Mouse (Mus musculus): ENCODE data around the gene Farp1. TPM values are rescaled to one million over a fixed set of nuclear protein-coding genes. Genes with fewer than 3 reads are reported as not detected.

Farp1 gene
- polyA plus RNA-seq, 1 experiment from 2014 or later: 40.9 TPM

DNA sequence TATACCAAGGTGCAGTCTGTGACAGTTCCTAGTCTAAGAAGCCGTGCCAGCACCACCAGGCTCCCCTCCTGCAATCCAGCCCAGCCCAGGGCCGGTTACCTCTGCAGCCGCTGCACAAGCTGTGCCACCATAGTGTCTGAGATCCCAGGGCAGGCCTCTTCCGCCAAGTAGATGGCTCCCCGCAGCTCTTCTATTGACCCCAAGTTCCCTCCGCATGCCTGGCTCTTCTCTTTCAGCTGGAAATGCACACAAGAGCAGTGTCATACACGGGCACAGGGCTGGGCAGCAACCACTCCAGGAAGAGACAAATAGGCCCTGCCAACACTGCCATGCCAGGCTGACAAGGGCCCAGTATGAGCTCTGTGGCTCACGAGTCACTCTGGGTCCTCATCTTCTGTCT lies 256.9 kb downstream of the Farp1 start:
- Histone ChIP-seq H3K4me2 (replicated peaks) (no peak overlapping the region), H3K4me3 (no peak overlapping the region), H3K27me3 (no peaks in the 10 kb centered on the region), H3K4me1 (no peaks in the 10 kb centered on the region), H3K27ac (no peak overlapping the region), H3K9me3 (no peaks in the 10 kb centered on the region), H3K9ac (no peak overlapping the region), H3K36me3 (peaks cover 78% of the 10 kb centered on the region)
- 92% methylated on average over 8 of the region's 8 CpGs for WGBS
- ATAC-seq (ENCODE audit: low FRiP score, low read depth): no peak

DNA sequence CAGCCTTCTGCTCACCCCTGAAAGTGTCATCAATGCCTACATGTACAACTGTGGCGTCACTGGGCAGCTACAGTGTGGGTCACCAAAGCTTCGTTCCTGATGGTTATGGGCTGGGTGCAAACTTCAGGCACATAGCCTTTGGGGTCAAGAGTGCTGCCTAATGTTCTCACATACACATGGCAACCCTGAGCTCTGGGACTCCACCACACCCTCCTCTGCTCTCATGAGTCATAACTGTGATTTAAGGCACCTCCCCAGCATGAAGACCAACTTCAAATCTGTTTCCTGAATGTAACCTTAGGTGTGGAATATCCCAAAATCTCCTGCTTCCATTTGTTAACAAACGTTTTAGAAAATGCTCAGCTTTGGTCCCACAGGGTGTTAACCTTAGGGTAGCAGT lies 257.4 kb downstream of the Farp1 start:
- no peak overlapping the region for H3K4me3 ChIP-seq
- 92% methylated on average over 3 of the region's 3 CpGs for WGBS
- no peak for ATAC-seq (ENCODE audit: low FRiP score, low read depth)
- no peaks in the 10 kb centered on the region for H3K27me3 ChIP-seq
- H3K4me1 ChIP-seq: no peaks in the 10 kb centered on the region
- peaks cover 78% of the 10 kb centered on the region for H3K36me3 ChIP-seq
- no peaks in the 10 kb centered on the region for H3K9me3 ChIP-seq
- H3K4me2 ChIP-seq (replicated peaks): no peak overlapping the region
- H3K9ac ChIP-seq: no peak overlapping the region
- no peak overlapping the region for H3K27ac ChIP-seq

DNA sequence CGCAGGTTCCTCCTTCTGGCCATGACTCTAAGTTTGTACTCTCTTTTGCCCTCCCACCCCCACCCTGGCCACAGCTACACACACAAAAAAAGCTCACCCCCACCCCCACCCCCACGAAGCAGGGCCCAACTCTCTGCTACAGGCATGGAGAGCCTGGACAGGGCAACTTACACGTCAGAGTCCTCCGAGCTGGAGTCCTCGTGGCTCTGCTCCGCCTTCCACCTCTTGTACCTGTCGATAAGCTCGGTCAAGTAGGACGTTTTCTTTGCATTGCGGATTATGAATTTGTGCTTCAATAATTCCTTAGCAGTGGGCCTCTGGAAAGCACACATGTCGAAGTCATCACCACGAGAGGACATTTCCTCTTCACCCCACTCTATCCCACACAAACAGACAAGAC lies 259.5 kb downstream of the Farp1 start:
- 90% methylated on average over 12 of the region's 12 CpGs for WGBS
- H3K9ac ChIP-seq: no peak overlapping the region
- H3K27ac ChIP-seq: no peak overlapping the region
- ATAC-seq (ENCODE audit: low FRiP score, low read depth): no peak
- no peak overlapping the region for H3K4me2 ChIP-seq (replicated peaks)
- H3K36me3 ChIP-seq: peaks cover 81% of the 10 kb centered on the region
- no peaks in the 10 kb centered on the region for H3K9me3 ChIP-seq
- no peaks in the 10 kb centered on the region for H3K27me3 ChIP-seq
- no peaks in the 10 kb centered on the region for H3K4me1 ChIP-seq
- H3K4me3 ChIP-seq: no peak overlapping the region

DNA sequence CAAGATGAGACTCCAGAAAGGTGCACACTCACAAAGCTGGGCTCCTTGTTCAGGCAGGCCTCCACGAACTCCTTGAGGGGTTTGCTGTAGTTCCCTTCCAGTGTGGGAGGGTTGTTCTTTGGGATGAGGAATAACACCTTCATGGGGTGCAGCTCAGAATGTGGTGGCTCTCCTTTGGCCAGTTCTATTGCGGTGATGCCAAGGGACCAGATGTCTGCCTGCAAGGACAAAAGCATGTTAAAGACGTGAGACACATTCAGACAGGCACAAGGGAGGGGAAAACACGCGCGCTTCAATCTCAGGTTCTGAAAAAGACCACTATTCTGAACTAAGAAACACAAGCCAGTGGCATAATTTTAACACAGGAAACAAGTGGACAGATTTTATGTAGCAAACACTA lies 262.1 kb downstream of the Farp1 start:
- H3K9me3 ChIP-seq: no peaks in the 10 kb centered on the region
- H3K9ac ChIP-seq: no peak overlapping the region
- H3K27me3 ChIP-seq: no peaks in the 10 kb centered on the region
- H3K4me3 ChIP-seq: no peak overlapping the region
- no peak overlapping the region for H3K27ac ChIP-seq
- H3K4me2 ChIP-seq (replicated peaks): no peak overlapping the region
- no peaks in the 10 kb centered on the region for H3K4me1 ChIP-seq
- WGBS: 91% methylated on average over 6 of the region's 6 CpGs
- ATAC-seq (ENCODE audit: low FRiP score, low read depth): no peak
- H3K36me3 ChIP-seq: peaks cover 80% of the 10 kb centered on the region

DNA sequence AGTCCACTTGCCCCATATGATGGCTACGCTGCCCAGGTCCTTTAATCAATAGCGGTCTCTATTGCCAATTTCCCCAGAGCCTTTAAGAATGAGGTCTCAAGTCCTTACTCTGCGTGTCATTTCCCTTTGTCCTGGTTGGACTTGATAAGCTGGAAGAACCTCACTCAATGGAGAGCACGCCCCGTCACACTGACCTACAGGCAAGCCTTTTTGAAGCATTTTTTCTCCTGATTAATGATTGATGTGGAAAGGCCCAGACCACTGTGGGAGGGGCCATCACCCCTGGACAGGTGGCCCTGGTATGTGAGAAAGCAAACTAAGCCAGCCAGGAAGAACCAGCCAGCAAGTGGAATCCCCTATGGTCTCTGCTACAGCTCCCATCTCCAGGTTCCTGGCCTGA lies 263.5 kb downstream of the Farp1 start:
- Histone ChIP-seq H3K4me1 (peaks cover 5% of the 10 kb centered on the region), H3K27me3 (no peaks in the 10 kb centered on the region), H3K9me3 (no peaks in the 10 kb centered on the region), H3K9ac (no peak overlapping the region), H3K4me2 (replicated peaks) (no peak overlapping the region), H3K4me3 (no peak overlapping the region), H3K27ac (no peak overlapping the region), H3K36me3 (peaks cover 70% of the 10 kb centered on the region)
- 93% methylated on average over 5 of the region's 5 CpGs for WGBS
- ATAC-seq (ENCODE audit: low FRiP score, low read depth): no peak

DNA sequence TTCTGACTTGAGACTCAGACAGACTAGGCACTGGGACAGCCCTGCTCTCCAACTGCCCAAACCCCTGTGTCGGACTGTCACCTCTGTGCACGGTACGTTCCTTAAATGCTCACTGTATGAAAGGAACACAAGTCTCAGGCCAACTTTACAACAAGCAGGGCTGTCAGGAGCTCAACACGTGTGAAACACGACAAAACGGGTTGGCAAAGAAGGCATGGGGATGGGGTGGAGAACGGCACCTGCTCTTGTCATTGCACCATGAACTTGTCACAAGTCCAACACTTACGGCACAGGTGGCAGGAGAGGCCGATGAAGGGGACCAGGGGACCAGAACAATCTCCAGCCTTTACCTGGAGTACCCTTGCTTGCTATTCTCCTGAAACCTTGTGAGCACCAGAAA lies 264.1 kb downstream of the Farp1 start:
- no peak for ATAC-seq (ENCODE audit: low FRiP score, low read depth)
- Histone ChIP-seq H3K4me3 (no peak overlapping the region), H3K27me3 (no peaks in the 10 kb centered on the region), H3K36me3 (peaks cover 65% of the 10 kb centered on the region), H3K9ac (no peak overlapping the region), H3K4me1 (peaks cover 10% of the 10 kb centered on the region), H3K9me3 (no peaks in the 10 kb centered on the region), H3K27ac (no peak overlapping the region), H3K4me2 (replicated peaks) (no peak overlapping the region)
- WGBS: 91% methylated on average over 9 of the region's 9 CpGs

DNA sequence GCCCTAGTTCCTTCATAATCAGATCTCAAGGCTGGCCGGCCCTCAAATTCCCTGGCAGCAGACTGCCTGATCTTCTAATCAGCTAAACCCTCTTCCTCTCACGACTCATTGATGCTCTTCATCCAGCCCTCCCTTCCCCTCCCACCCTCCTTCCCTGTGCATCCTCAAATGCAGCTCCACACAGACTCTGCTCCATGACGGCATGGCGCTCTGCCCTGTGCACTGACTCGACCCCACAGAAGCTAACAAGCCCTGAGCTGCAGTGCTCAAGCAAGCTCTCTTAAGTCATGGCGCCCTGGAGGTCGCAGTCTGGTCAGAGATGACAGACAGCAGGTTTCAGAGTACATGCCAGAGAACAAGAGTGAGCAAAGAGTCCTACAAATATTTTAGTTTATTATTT lies 269.5 kb downstream of the Farp1 start:
- no peaks in the 10 kb centered on the region for H3K9me3 ChIP-seq
- H3K4me3 ChIP-seq: no peak overlapping the region
- no peak for ATAC-seq (ENCODE audit: low FRiP score, low read depth)
- H3K4me1 ChIP-seq: peaks cover 24% of the 10 kb centered on the region
- no peak overlapping the region for H3K27ac ChIP-seq
- no peaks in the 10 kb centered on the region for H3K27me3 ChIP-seq
- H3K36me3 ChIP-seq: peaks cover 39% of the 10 kb centered on the region
- H3K9ac ChIP-seq: no peak overlapping the region
- H3K4me2 ChIP-seq (replicated peaks): no peak overlapping the region
- 73% methylated on average over 7 of the region's 7 CpGs for WGBS

DNA sequence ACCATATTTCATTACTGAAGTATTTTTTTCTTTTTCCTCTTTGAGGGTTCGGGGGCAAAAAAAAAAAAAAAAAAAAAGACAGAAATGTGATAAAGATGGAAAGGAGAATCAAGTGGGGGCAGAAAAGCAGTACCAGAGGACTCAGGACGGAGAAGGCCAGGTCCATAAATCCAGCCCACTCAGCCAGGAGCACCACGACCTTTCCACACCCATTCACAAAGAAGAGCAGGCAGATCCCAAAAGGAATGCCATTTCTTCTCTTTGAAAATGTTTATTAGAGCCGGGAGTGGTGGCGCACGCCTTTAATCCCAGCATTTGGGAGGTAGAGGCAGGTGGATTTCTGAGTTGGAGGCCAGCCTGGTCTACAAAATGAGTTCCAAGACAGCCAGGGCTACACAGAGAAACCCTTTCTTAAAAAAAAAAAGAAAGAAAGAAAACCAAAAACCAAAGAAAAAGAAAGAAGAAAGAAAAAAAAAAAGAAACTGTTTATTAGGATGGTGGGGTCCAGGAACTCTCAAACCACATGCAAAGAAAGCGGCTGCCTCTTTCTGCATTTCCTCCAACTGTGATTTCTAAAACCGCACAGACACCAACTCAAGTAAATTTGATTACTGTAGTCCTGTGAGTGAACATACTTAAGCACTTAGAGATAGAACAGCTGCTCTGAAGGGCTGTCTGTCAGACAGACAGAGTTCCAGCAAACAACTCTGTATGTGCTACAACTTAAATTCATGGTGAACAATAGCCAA lies 270.5 kb downstream of the Farp1 start:
- H3K27me3 ChIP-seq: no peaks in the 10 kb centered on the region
- H3K27ac ChIP-seq: no peak overlapping the region
- ATAC-seq (ENCODE audit: low FRiP score, low read depth): no peak
- peaks cover 30% of the 10 kb centered on the region for H3K36me3 ChIP-seq
- H3K9me3 ChIP-seq: no peaks in the 10 kb centered on the region
- no peak overlapping the region for H3K9ac ChIP-seq
- no peak overlapping the region for H3K4me2 ChIP-seq (replicated peaks)
- peaks cover 34% of the 10 kb centered on the region for H3K4me1 ChIP-seq
- H3K4me3 ChIP-seq: no peak overlapping the region
- 64% methylated on average over 8 of the region's 8 CpGs for WGBS

DNA sequence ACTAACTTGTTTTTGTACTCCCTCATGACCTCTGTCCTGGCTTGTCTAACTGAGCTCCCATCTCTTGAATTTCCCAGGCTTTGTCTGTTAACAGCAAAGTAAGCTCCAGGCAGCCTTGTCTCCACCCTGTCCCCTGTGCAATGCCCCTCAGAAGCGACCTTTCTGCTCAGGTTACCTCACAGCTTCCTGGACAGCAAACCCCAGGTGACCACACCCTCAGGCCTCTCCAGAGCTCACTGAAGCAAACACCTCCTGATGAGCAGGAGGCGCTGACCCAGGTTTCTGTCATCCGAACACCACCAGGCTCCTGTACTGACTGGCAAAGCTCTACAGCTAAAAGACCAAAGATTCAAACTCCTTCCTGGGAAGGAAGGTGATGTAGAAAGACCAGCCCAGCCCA lies 274.9 kb downstream of the Farp1 start:
- peaks cover 54% of the 10 kb centered on the region for H3K4me1 ChIP-seq
- H3K36me3 ChIP-seq: peaks cover 12% of the 10 kb centered on the region; the same call in 1 of the 2 replicates
- H3K9me3 ChIP-seq: no peaks in the 10 kb centered on the region
- H3K27me3 ChIP-seq: no peaks in the 10 kb centered on the region
- no peak overlapping the region for H3K4me2 ChIP-seq (replicated peaks)
- 72% methylated on average over 3 of the region's 3 CpGs for WGBS
- H3K9ac ChIP-seq: no peak overlapping the region
- no peak for ATAC-seq (ENCODE audit: low FRiP score, low read depth)
- no peak overlapping the region for H3K4me3 ChIP-seq
- no peak overlapping the region for H3K27ac ChIP-seq

DNA sequence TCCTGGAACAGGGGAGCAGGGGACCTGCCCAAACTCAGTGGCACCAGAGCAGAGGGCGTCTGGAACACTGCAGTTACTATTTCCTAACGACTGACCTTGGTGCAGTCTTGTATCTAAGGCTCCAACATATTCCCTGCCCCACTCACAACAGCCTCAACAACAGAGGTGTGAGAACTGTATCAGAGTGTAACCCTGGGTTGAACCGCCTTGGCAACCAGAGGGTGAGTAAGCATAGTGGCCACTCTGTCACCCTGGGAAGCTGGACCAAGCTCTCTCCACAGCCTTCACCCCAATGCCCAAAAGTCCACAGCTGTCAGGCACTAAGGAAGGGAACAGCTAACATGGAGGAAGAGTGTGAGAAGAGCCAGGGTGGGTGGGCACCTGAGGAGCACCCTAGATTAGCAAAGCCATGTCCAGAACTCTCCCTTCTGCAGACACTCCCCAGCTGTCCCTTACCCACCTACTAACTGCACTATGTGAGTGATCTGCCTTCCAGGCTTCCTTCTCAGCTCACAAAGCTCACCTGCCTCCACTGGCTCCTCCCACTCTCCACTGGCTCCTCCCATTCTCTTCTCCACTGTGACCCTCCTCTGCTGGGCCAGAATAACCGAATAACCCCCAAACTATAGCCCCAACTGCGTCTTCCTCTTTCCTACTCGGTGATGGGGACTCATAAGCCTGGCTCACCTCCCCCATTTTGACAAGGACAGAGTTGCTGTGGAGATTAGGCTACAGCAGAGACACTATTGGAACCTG lies 275.5 kb downstream of the Farp1 start:
- Histone ChIP-seq H3K27me3 (no peaks in the 10 kb centered on the region), H3K9ac (no peak overlapping the region), H3K9me3 (no peaks in the 10 kb centered on the region), H3K27ac (no peak overlapping the region), H3K36me3 (peaks cover 12% of the 10 kb centered on the region; the same call in 1 of the 2 replicates), H3K4me1 (peaks cover 60% of the 10 kb centered on the region), H3K4me3 (no peak overlapping the region), H3K4me2 (replicated peaks) (no peak overlapping the region)
- WGBS: 80% methylated on average over 6 of the region's 6 CpGs
- ATAC-seq (ENCODE audit: low FRiP score, low read depth): 0 out of 2 replicates have a peak, but pooled peaks have one; percentile 22

DNA sequence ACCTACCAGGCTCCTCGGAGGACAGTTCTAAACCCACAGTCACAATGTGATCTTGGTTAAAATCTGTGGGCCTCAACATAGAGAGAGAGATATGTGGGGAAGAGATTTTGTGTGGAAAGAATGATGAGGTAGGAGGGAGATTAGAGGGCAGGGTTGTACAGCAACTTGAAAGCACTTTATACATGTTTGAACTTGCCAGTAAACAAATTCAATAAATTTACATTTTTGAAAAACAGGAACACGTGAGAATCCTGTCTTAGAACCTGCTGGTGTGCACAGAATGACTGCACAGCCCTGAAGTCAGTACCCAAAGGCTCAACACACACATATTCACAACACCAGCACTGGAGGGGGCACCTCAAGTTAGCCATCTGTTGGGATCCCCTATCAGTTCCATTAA lies 276.1 kb downstream of the Farp1 start:
- Histone ChIP-seq H3K36me3 (peaks cover 12% of the 10 kb centered on the region; the same call in 1 of the 2 replicates), H3K27me3 (no peaks in the 10 kb centered on the region), H3K9ac (no peak overlapping the region), H3K4me1 (peaks cover 61% of the 10 kb centered on the region), H3K4me2 (replicated peaks) (no peak overlapping the region), H3K4me3 (no peak overlapping the region), H3K27ac (no peak overlapping the region), H3K9me3 (no peaks in the 10 kb centered on the region)
- WGBS: 80% methylated on average over 2 of the region's 2 CpGs
- no peak for ATAC-seq (ENCODE audit: low FRiP score, low read depth)

DNA sequence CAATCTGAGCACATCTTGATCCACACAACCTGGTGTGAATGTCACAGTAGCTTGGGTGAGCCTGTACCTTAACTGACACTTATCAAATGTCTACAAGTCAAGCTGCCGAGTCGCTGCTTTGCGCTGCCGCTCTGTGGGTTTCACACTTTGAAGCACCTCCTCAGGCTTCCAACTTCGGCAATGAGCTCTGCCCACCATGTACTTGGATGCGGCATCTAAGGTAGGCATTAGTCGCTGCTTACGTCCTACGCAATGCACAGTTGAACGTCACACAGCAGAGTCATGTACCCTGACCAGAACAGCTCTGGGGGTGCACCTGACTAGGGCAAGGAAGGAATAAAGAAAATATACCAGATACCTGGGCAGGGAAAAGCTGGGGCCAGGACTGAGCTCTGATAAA lies 278.3 kb downstream of the Farp1 start:
- WGBS: 91% methylated on average over 10 of the region's 10 CpGs
- Histone ChIP-seq H3K9ac (no peak overlapping the region), H3K27ac (no peak overlapping the region), H3K36me3 (no peaks in the 10 kb centered on the region), H3K4me3 (no peak overlapping the region), H3K9me3 (no peaks in the 10 kb centered on the region), H3K4me2 (replicated peaks) (no peak overlapping the region), H3K27me3 (no peaks in the 10 kb centered on the region), H3K4me1 (peaks cover 76% of the 10 kb centered on the region)
- ATAC-seq (ENCODE audit: low FRiP score, low read depth): no peak
